In genomic region chr5:99729361-99729882, GRCm38 (mm10) we compare ENCODE assay signal across 8 mouse cellular contexts. TPM values are rescaled to one million over a fixed set of nuclear protein-coding genes. Genes with fewer than 3 reads are reported as not detected.
DNase-seq lines count a peak whose midpoint lies in the region; ATAC-seq and TF ChIP-seq lines count a peak whose summit lies in the region.

No protein-coding gene starts in this region.

- H3K4me1 ChIP-seq in cortical plate, adult 2 months (ENCODE audit: control insufficient read depth, insufficient read depth, low read length) = no peaks in the 10 kb centered on the region; the same call in none of the 2 replicates
- H3K4me1 ChIP-seq in heart, embryonic 10.5 days = peaks cover 19% of the 10 kb centered on the region
- H3K4me1 ChIP-seq in liver, embryonic 16.5 days (ENCODE audit: control insufficient read depth, low read depth, low read length) = no peaks in the 10 kb centered on the region

- peak overlapping the region; percentile 64 for H3K4me2 ChIP-seq in liver, embryonic 16.5 days (ENCODE audit: low read depth, low read length)

- no peak overlapping the region for H3K9ac ChIP-seq in liver, embryonic 16.5 days (ENCODE audit: low read depth, low read length)

- H3K4me3 ChIP-seq in cortical plate, adult 2 months (ENCODE audit: insufficient read depth, low read length) = peak overlapping the region; percentile 54
- H3K4me3 ChIP-seq in heart, embryonic 10.5 days = peak overlapping the region; percentile 86
- no peak overlapping the region for H3K4me3 ChIP-seq in liver, embryonic 16.5 days (ENCODE audit: low read depth, low read length)

- peaks cover 22% of the 10 kb centered on the region; the same call in 1 of the 2 replicates for H3K27me3 ChIP-seq in heart, embryonic 10.5 days (ENCODE audit: insufficient read depth, poor library complexity, severe bottlenecking)
- H3K27me3 ChIP-seq in liver, embryonic 16.5 days (ENCODE audit: control insufficient read depth, insufficient read depth, low read depth, low read length) = peaks cover 35% of the 10 kb centered on the region

- peak; percentile 87 for DNase-seq in heart, adult 11 months
- no peak for DNase-seq in heart, postnatal 25 days (ENCODE audit: low spot score)
- DNase-seq in heart, embryonic 10.5 days (ENCODE audit: low spot score) = peak; percentile 76
- DNase-seq in kidney, adult 8-10 months = peak; percentile 12 to 24
- peak; percentile 8 for DNase-seq in ovary, postnatal 14 days (ENCODE audit: low spot score)
- DNase-seq in spleen, postnatal 4 days (ENCODE audit: low spot score in 2 of 2) = no peak

- no peaks in the 10 kb centered on the region for H3K36me3 ChIP-seq in heart, embryonic 10.5 days
- no peaks in the 10 kb centered on the region for H3K36me3 ChIP-seq in liver, embryonic 16.5 days (ENCODE audit: control insufficient read depth, insufficient read depth)

- no peak overlapping the region for H3K27ac ChIP-seq in cortical plate, adult 2 months (ENCODE audit: insufficient read depth, low read length)
- H3K27ac ChIP-seq in heart, embryonic 10.5 days = peak overlapping the region; percentile 83
- no peak overlapping the region for H3K27ac ChIP-seq in liver, embryonic 16.5 days (ENCODE audit: low read length)

- no peaks in the 10 kb centered on the region for H3K9me3 ChIP-seq in heart, embryonic 10.5 days
- no peaks in the 10 kb centered on the region for H3K9me3 ChIP-seq in liver, embryonic 16.5 days (replicated peaks; ENCODE audit: control insufficient read depth, low read length)

- intact Hi-C loops in heart, postnatal 25 days (cut with DNase I) = loop anchor here (10.0 kb wide), 1 partner anchor 525 kb away; no protein-coding TSS in a partner anchor

- ATAC-seq in liver, embryonic 16.5 days (ENCODE audit: low read depth) = no peak

- 3% methylated on average over 18 of the region's 18 CpGs for WGBS in heart, embryonic 10.5 days
- WGBS in liver, embryonic 16.5 days (ENCODE audit: insufficient replicate concordance) = 5% methylated on average over 18 of the region's 18 CpGs

- no peak for TF ChIP-seq POLR2A in cortical plate, adult 2 months (IDR thresholded peaks at IDR 0.05; ENCODE audit: extremely low read depth, insufficient read depth, low read length)

- no peak for TF ChIP-seq CTCF in cortical plate, adult 2 months (IDR thresholded peaks at IDR 0.05; ENCODE audit: extremely low read depth, insufficient read depth, low read length)

RNA-seq across cellular contexts. Expression of gene Rasgef1b, which starts 0.6 kb away (rescaled TPM):
- 1 to 10 TPM; 7.4 to 7.7 TPM for total RNA-seq in heart, postnatal 25 days (2021)
- polyA plus RNA-seq in cortical plate, adult 2 months (2012; rRNA removed) = 55.4 and 63.5 TPM in 2 replicates
- polyA plus RNA-seq in heart, embryonic 10.5 days (2016; fragmentation: Nextera tagmentation; extraction: Ambion mirVana) = 20.6 and 31.1 TPM in 2 replicates
- polyA plus RNA-seq in liver, embryonic 16.5 days (2015; fragmentation: Nextera tagmentation; extraction: Ambion mirVana) = 11.2 and 11.5 TPM in 2 replicates

Comparison
In these comparisons a context has a peak if more than half of its experiments do, and no peak if none do; other contexts are left out.
1. DNase-seq: peak in heart, adult 11 months (single experiment), heart, embryonic 10.5 days (single experiment), kidney, adult 8-10 months (2 of 2) and ovary, postnatal 14 days (single experiment); none in heart, postnatal 25 days (single experiment) and spleen, postnatal 4 days (0 of 2).